23 mouse cellular contexts compared by ENCODE assay signal in the genomic region with DNA sequence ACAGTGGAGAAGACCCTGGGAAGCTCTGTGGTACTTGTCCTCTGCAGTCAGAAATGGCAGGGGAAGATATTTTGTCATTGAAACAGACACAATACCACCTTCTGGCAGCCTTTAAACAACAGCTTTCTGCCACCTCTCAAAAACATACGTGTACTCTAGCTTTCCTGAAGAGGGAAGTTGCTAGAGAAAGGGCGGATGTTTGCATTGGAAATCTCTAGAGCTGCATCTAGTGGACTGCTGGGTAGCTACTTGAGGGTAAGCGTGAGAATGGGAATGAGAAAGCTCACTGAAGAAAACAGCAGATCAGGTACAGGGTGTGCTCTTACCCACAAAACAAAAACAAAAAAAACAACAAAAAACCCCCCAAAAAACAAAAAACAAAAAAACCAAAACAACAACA.
"Had no signal": no experiment of that assay in that cellular context is flagged by ENCODE, and none has a peak within 500 bp of the region (broad histone marks: within the 10 kb centered on the region; RNA-seq: fewer than 3 reads in every experiment).

No protein-coding gene starts in this region.

- ATAC-seq: inflammation-experienced regulatory T-cells, adult 6 months; intestine, embryonic 16.5 days; liver, embryonic 12.5 days had no signal

- H3K9ac ChIP-seq: limb, embryonic 13.5 days; liver, embryonic 12.5 days; liver, embryonic 15.5 days; lung, embryonic 15.5 days; neural tube, embryonic 12.5 days; neural tube, embryonic 15.5 days had no signal

- H3K27ac ChIP-seq: limb, embryonic 13.5 days; liver, embryonic 12.5 days; liver, embryonic 15.5 days; lung, embryonic 15.5 days; neural tube, embryonic 12.5 days; neural tube, embryonic 15.5 days; stomach, postnatal 0 days had no signal

- H3K36me3 ChIP-seq: limb, embryonic 13.5 days; liver, embryonic 12.5 days; liver, embryonic 15.5 days; lung, embryonic 15.5 days; neural tube, embryonic 12.5 days; neural tube, embryonic 15.5 days had no signal

- H3K4me3 ChIP-seq: limb, embryonic 13.5 days; liver, embryonic 12.5 days; liver, embryonic 15.5 days; lung, embryonic 15.5 days; neural tube, embryonic 12.5 days; neural tube, embryonic 15.5 days had no signal

- DNase-seq: kidney, adult 18-20 months; kidney, adult 9 months; kidney, postnatal 14 days; kidney, postnatal 4 days; left cerebral cortex, postnatal 4 days; liver; midbrain, embryonic 14.5 days; right cerebral cortex, adult 18-20 months; right cerebral cortex, postnatal 25 days; spleen, adult 18-20 months; thymus, adult 2 months; thymus, postnatal 14 days; thymus, postnatal 4 days had no signal

- H3K9me3 ChIP-seq: limb, embryonic 13.5 days; liver, embryonic 12.5 days; liver, embryonic 15.5 days; lung, embryonic 15.5 days; neural tube, embryonic 12.5 days; neural tube, embryonic 15.5 days had no signal

- H3K4me2 ChIP-seq: limb, embryonic 13.5 days; liver, embryonic 12.5 days; liver, embryonic 15.5 days; lung, embryonic 15.5 days; midbrain, embryonic 11.5 days; neural tube, embryonic 12.5 days; neural tube, embryonic 15.5 days had no signal

- H3K27me3 ChIP-seq: limb, embryonic 13.5 days; liver, embryonic 15.5 days; lung, embryonic 15.5 days; neural tube, embryonic 12.5 days; neural tube, embryonic 15.5 days had no signal

- H3K4me1 ChIP-seq: neural tube, embryonic 12.5 days; neural tube, embryonic 15.5 days had no signal
